Mouse (Mus musculus): Measurements from ENCODE around the gene Rasgef1b.

- no peak for TF ChIP-seq POLR2A (IDR thresholded peaks at IDR 0.05; ENCODE audit: insufficient read length, low read depth)
- TF ChIP-seq USF1 (IDR thresholded peaks at IDR 0.05; ENCODE audit: low read depth), result no peak
- TF ChIP-seq MAX (IDR thresholded peaks at IDR 0.05; ENCODE audit: low read depth), result no peak
Measured at GRCm38 (mm10) chr5:99248501-99248900, 480.4 kb downstream of the Rasgef1b start.
